Mouse (Mus musculus) pancreas, adult 10 weeks (tissue): ENCODE measurements around the gene Olfr70. TPM values are rescaled to one million over a fixed set of nuclear protein-coding genes. Genes with fewer than 3 reads are reported as not detected.

Experiments
- polyA plus RNA-seq: library from polyadenylated mRNA; stranded (reverse); fragments of 350-450 nt; fragmentation: Illumina TruSeq; extraction: RNeasy Lipid Tissue Mini Kit (QIAGEN cat#74804); gene quantifications from one replicate; pipeline ENCODE4 v1.2.3, GENCODE M21; 2015; ENCODE audit warnings: low read depth, low replicate concordance; ENCODE audit not compliant: insufficient read depth

Gene Olfr70
- polyA plus RNA-seq: not detected

GRCm38 (mm10) chr4:43700707-43701106, at the start of gene Olfr70:
Gene Olfr70 (minus strand): TSS chr4:43700807.

GRCm38 (mm10) chr4:43729794-43730550, 29.4 kb upstream of the Olfr70 start, which contains the start of gene Spaar:
Gene Spaar (plus strand): TSS chr4:43730034.

GRCm38 (mm10) chr4:43726995-43727394, 26.4 kb upstream of the Olfr70 start, which contains the start of gene Hrct1:
Gene Hrct1 (plus strand): TSS chr4:43727188.

GRCm38 (mm10) chr4:43709869-43710268, 9.3 kb upstream of the Olfr70 start, which contains the start of gene Olfr71:
Gene Olfr71 (minus strand): TSS chr4:43710255.

GRCm38 (mm10) chr4:43668782-43669427, 31.7 kb downstream of the Olfr70 start, which contains the start of the genes Tmem8b and Fam221b:
Gene Tmem8b (plus strand): TSS chr4:43668971.
Gene Fam221b (minus strand): TSS chr4:43669145.

GRCm38 (mm10) chr4:43656339-43657109, 44.1 kb downstream of the Olfr70 start, which contains the start of gene Hint2:
Gene Hint2 (minus strand): TSS chr4:43656466.

GRCm38 (mm10) chr4:43653161-43654015, 47.2 kb downstream of the Olfr70 start, which contains the start of gene Spag8:
Gene Spag8 (minus strand): TSS chr4:43653594.

Other genes starting within 250 kb of the Olfr70 start
- 1.8 TPM for gene Cd72, start 246.2 kb downstream of the Olfr70 start, polyA plus RNA-seq
- not detected for gene Sit1, start 217.1 kb downstream of the Olfr70 start, polyA plus RNA-seq
- 28.5 TPM for gene Ccdc107, start 207.9 kb downstream of the Olfr70 start, polyA plus RNA-seq
- gene Arhgef39, start 201.1 kb downstream of the Olfr70 start, polyA plus RNA-seq: 3.8 TPM
- gene Car9, start 193.8 kb downstream of the Olfr70 start, polyA plus RNA-seq: not detected
- gene Tpm2, start 177.0 kb downstream of the Olfr70 start, polyA plus RNA-seq: 37.2 TPM
- 21.2 TPM for gene Creb3, start 138.5 kb downstream of the Olfr70 start, polyA plus RNA-seq
- gene Tln1, start 138.1 kb downstream of the Olfr70 start, polyA plus RNA-seq: 19.2 TPM
- 6.8 TPM for gene Rgp1, start 122.1 kb downstream of the Olfr70 start, polyA plus RNA-seq
- 4.6 TPM for gene Gba2, start 121.9 kb downstream of the Olfr70 start, polyA plus RNA-seq
- not detected for gene Msmp, start 116.3 kb downstream of the Olfr70 start, polyA plus RNA-seq
- gene Npr2, start 68.9 kb downstream of the Olfr70 start, polyA plus RNA-seq: 10.7 TPM
- 1.1 TPM for gene Spag8, start 47.2 kb downstream of the Olfr70 start, polyA plus RNA-seq
- gene Hint2, start 44.3 kb downstream of the Olfr70 start, polyA plus RNA-seq: 22.0 TPM
- 1.8 TPM for gene Tmem8b, start 31.8 kb downstream of the Olfr70 start, polyA plus RNA-seq
- 0.20 TPM for gene Fam221b, start 31.7 kb downstream of the Olfr70 start, polyA plus RNA-seq
- gene Olfr71, start 9.4 kb upstream of the Olfr70 start, polyA plus RNA-seq: not detected
- gene Hrct1, start 26.4 kb upstream of the Olfr70 start, polyA plus RNA-seq: 3.5 TPM
- 0.65 TPM for gene Spaar, start 29.2 kb upstream of the Olfr70 start, polyA plus RNA-seq
- gene Olfr159, start 70.2 kb upstream of the Olfr70 start, polyA plus RNA-seq: not detected
- not detected for gene Olfr156, start 123.1 kb upstream of the Olfr70 start, polyA plus RNA-seq
- not detected for gene Olfr157, start 139.4 kb upstream of the Olfr70 start, polyA plus RNA-seq
- gene Olfr155, start 150.8 kb upstream of the Olfr70 start, polyA plus RNA-seq: not detected
- 3.9 TPM for gene Reck, start 174.7 kb upstream of the Olfr70 start, polyA plus RNA-seq